Mouse (Mus musculus): ENCODE data around the gene Gm17409. TPM values are rescaled to one million over a fixed set of nuclear protein-coding genes. Genes with fewer than 3 reads are reported as not detected.

The Gm17409 gene
- total and polyA plus RNA-seq, 3 experiments: not detected

DNA sequence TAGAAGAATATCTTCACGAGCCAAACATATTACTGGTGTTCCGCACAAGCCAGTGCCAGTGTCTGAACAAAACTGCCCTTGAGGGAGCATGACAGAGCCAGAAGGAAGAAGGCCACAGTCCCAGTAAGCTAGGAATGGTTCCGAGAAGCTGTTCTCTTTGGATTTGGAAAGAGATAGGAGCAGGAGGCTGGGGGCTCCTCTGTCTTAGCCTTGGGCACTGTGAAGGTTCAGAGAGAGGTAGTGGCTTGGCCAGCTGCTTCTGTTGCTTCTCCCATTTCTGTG is 17.3 kb downstream of the Gm17409 start:
- Histone ChIP-seq H3K27me3 (replicated peaks) (no peaks in the 10 kb centered on the region), H3K4me2 (ENCODE audit: insufficient read depth, low read depth, poor library complexity, severe bottlenecking) (no peak overlapping the region), H3K4me3 (replicated peaks in 1 of 3; ENCODE audit: low read depth in 2 of 3, low read length in 2 of 3, poor library complexity in 1 of 3) (no peak overlapping the region), H3K9ac (ENCODE audit: insufficient read depth, low read depth) (no peak overlapping the region), H3K79me2 (replicated peaks; ENCODE audit: control insufficient read depth, extremely low read depth, insufficient read depth, poor library complexity, severe bottlenecking) (no peaks in the 10 kb centered on the region), H3K36me3 (replicated peaks in 1 of 2; ENCODE audit: control insufficient read depth in 1 of 2, insufficient read depth in 1 of 2, low read length in 1 of 2) (no peaks in the 10 kb centered on the region), H3K9me3 (replicated peaks; ENCODE audit: low read length) (peaks cover 7% of the 10 kb centered on the region), H3K4me1 (ENCODE audit: control insufficient read depth in 1 of 2, insufficient read depth in 2 of 2) (no peaks in the 10 kb centered on the region), H3K27ac (ENCODE audit: insufficient read depth, low read depth) (no peak overlapping the region)
- dilution Hi-C loops (cut with MboI; ENCODE audit: extremely low pct_ligation_motif_present, extremely low pct_unique_long_range_greater_than_20kb, low sequenced_read_pairs): no loop called here
- DNase-seq (ENCODE audit: extremely low read depth): no peak
- in situ Hi-C loops (cut with MboI; ENCODE audit: low pct_ligation_motif_present, low pct_unique_long_range_greater_than_20kb, low sequenced_read_pairs): no loop called here
- no peak for TF ChIP-seq CHD2 (IDR thresholded peaks at IDR 0.05; ENCODE audit: low read length)
- no peak for TF ChIP-seq GABPA (IDR thresholded peaks at IDR 0.05; ENCODE audit: insufficient replicate concordance, low read depth, low read length)
- TF ChIP-seq TBP (conservative IDR thresholded peaks at IDR 0.05; ENCODE audit: low read depth, low read length): no peak
- TF ChIP-seq ZNF384 (IDR thresholded peaks at IDR 0.05; ENCODE audit: low read depth, low read length): no peak
- TF ChIP-seq ZKSCAN1 (IDR thresholded peaks at IDR 0.05; ENCODE audit: borderline replicate concordance, low read depth, low read length): no peak
- TF ChIP-seq MAX (IDR thresholded peaks at IDR 0.05; ENCODE audit: low read length): no peak
- TF ChIP-seq POLR2A (IDR thresholded peaks at IDR 0.05; ENCODE audit: low read depth, low read length): no peak

GRCm38 (mm10) chr2:58488404-58488803 is 18.5 kb downstream of the Gm17409 start:
- no peak for DNase-seq (ENCODE audit: extremely low read depth)
- H3K4me1 ChIP-seq (ENCODE audit: control insufficient read depth in 1 of 2, insufficient read depth in 2 of 2): no peaks in the 10 kb centered on the region
- H3K79me2 ChIP-seq (replicated peaks; ENCODE audit: control insufficient read depth, extremely low read depth, insufficient read depth, poor library complexity, severe bottlenecking): no peaks in the 10 kb centered on the region
- no peaks in the 10 kb centered on the region for H3K36me3 ChIP-seq (replicated peaks in 1 of 2; ENCODE audit: control insufficient read depth in 1 of 2, insufficient read depth in 1 of 2, low read length in 1 of 2)
- no peak overlapping the region for H3K9ac ChIP-seq (ENCODE audit: insufficient read depth, low read depth)
- peaks cover 7% of the 10 kb centered on the region for H3K9me3 ChIP-seq (replicated peaks; ENCODE audit: low read length)
- dilution Hi-C loops (cut with MboI; ENCODE audit: extremely low pct_ligation_motif_present, extremely low pct_unique_long_range_greater_than_20kb, low sequenced_read_pairs) (no loop called here), in situ Hi-C loops (cut with MboI; ENCODE audit: low pct_ligation_motif_present, low pct_unique_long_range_greater_than_20kb, low sequenced_read_pairs) (no loop called here)
- no peak overlapping the region for H3K4me2 ChIP-seq (ENCODE audit: insufficient read depth, low read depth, poor library complexity, severe bottlenecking)
- H3K27me3 ChIP-seq (replicated peaks): no peaks in the 10 kb centered on the region
- no peak overlapping the region for H3K4me3 ChIP-seq (replicated peaks in 1 of 3; ENCODE audit: low read depth in 2 of 3, low read length in 2 of 3, poor library complexity in 1 of 3)
- TF ChIP-seq ETS1 (conservative IDR thresholded peaks at IDR 0.05; ENCODE audit: low read depth, low read length) (no peak), MEF2A (IDR thresholded peaks at IDR 0.05; ENCODE audit: borderline replicate concordance, low read depth, low read length) (no peak), MAZ (IDR thresholded peaks at IDR 0.05; ENCODE audit: low read depth, low read length) (no peak), RCOR1 (conservative IDR thresholded peaks at IDR 0.05; ENCODE audit: low read depth, low read length) (no peak), MYC (IDR thresholded peaks at IDR 0.05; ENCODE audit: low read depth, low read length) (no peak), MXI1 (IDR thresholded peaks at IDR 0.05; ENCODE audit: low read depth, low read length) (no peak), ELF1 (IDR thresholded peaks at IDR 0.05; ENCODE audit: low read depth, low read length) (no peak), TCF12 (IDR thresholded peaks at IDR 0.05; ENCODE audit: low read depth, low read length) (no peak), ZKSCAN1 (IDR thresholded peaks at IDR 0.05; ENCODE audit: borderline replicate concordance, low read depth, low read length) (no peak), ZC3H11A (IDR thresholded peaks at IDR 0.05; ENCODE audit: low read depth, low read length) (no peak), SMC3 (IDR thresholded peaks at IDR 0.05; ENCODE audit: low read depth, low read length) (no peak), SIN3A (IDR thresholded peaks at IDR 0.05; ENCODE audit: low read length) (no peak), JUN (IDR thresholded peaks at IDR 0.05; ENCODE audit: insufficient read depth, low read depth, low read length) (no peak), USF1 (IDR thresholded peaks at IDR 0.05; ENCODE audit: low read depth, low read length) (no peak), UBTF (IDR thresholded peaks at IDR 0.05; ENCODE audit: low read depth, low read length) (no peak), ZMIZ1 (IDR thresholded peaks at IDR 0.05; ENCODE audit: low read depth, low read length) (no peak), IRF4 (IDR thresholded peaks at IDR 0.05; ENCODE audit: low read depth, low read length) (no peak)
- no peak overlapping the region for H3K27ac ChIP-seq (ENCODE audit: insufficient read depth, low read depth)

Data from CH12.LX (cell line).